Mouse (Mus musculus): ENCODE measurements at regions not wholly inside any gene's neighbourhood (a gene's known extent, or its start where the extent isn't known, plus 50 kb on each side); places are given as distances from the start of the nearest gene placed in this dataset.
A peak's percentile ranks its signal among the peaks of the same experiment; 100 is the strongest.

DNA sequence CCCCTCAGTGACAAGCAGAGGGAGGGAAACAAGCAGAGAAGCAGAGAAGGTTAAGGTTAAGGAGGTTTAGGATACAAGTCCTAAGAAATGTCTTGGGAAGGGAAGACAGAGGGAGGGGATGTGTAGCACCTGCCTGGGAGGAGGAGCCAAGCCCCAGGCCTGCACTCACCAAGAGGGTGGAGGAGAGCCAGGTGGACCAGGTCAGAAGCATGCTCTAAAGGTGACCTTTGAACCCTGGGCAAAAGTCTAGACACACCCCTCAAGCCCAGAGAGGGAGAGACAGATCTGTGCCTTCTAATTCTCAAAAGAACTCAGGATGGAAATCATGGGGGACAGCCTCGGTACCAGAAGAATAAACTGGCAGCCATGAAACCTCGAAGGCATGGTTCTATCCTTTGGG lies 54.4 kb upstream of the Calm2 start:
- 63% methylated on average over 2 of the region's 2 CpGs for WGBS
- TF ChIP-seq EP300 (IDR thresholded peaks at IDR 0.05; ENCODE audit: low read depth) (no peak), CTCF (IDR thresholded peaks at IDR 0.05; ENCODE audit: low read depth) (no peak)

DNA sequence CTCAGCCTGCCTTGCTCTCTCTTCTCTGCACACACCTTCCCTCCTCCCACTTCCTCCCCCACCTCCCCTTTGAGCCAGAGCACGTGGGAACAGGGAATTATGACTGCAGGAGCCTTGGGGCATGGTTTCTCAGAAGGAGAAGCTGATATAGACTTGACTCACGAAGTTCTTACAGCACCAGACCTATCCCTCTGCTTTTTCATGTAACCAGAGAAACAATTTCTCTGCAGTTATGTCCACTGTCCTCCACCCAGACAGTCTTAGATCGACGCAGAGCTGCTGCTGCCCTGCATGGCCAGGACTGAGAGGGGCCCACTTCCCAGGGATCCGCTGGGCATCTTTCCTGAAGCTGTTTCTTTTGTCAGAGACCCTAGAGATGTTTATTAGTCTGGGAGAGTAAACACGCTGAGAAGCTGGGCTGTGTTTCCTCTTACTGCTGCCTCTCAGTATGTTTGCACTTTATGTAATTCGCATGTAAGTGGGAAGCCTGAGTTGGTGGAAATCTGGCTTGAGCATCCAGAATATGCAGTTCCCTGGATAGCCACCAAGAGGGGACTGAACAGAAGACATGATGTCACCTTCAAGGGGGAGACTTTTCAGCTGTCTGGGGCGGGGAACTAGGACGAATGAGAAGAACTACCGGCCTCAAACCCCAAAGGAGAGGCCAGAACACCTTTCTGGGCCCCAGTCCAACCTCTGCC lies 55.1 kb upstream of the Calm2 start:
- TF ChIP-seq CTCF (IDR thresholded peaks at IDR 0.05; ENCODE audit: low read depth) (peak; percentile 12), EP300 (IDR thresholded peaks at IDR 0.05; ENCODE audit: low read depth) (no peak)
- Histone ChIP-seq H3K4me2 (ENCODE audit: low read depth, low read length) (no peak overlapping the region), H3K9ac (replicated peaks; ENCODE audit: low read depth, low read length) (no peak overlapping the region), H3K9me3 (replicated peaks; ENCODE audit: control insufficient read depth, low read length) (no peaks in the 10 kb centered on the region), H3K36me3 (replicated peaks; ENCODE audit: control insufficient read depth, insufficient read depth, low read length) (no peaks in the 10 kb centered on the region), H3K4me3 (ENCODE audit: low read depth, low read length) (no peak overlapping the region), H3K27ac (ENCODE audit: low read depth) (peak overlapping the region; percentile 40), H3K27me3 (ENCODE audit: control insufficient read depth, insufficient read depth, low read length) (no peaks in the 10 kb centered on the region), H3K4me1 (ENCODE audit: control insufficient read depth, insufficient read depth) (peaks cover 8% of the 10 kb centered on the region; the same call in 1 of the 2 replicates)
- DNase-seq (ENCODE audit: low spot score) (peak; percentile 31), ATAC-seq (ENCODE audit: insufficient read depth, low read depth) (peak; percentile 46; the same call in 1 of the 2 replicates)
- WGBS = 30% methylated on average over 10 of the region's 10 CpGs

More for the DNA sequence above, 54.4 kb upstream of the Calm2 start:
- Histone ChIP-seq H3K36me3 (replicated peaks; ENCODE audit: control insufficient read depth, insufficient read depth, low read length) (no peaks in the 10 kb centered on the region), H3K27ac (ENCODE audit: low read depth) (no peak overlapping the region), H3K9me3 (replicated peaks; ENCODE audit: control insufficient read depth, low read length) (no peaks in the 10 kb centered on the region), H3K27me3 (ENCODE audit: control insufficient read depth, insufficient read depth, low read length) (no peaks in the 10 kb centered on the region), H3K4me3 (ENCODE audit: low read depth, low read length) (no peak overlapping the region), H3K4me2 (ENCODE audit: low read depth, low read length) (no peak overlapping the region), H3K4me1 (ENCODE audit: control insufficient read depth, insufficient read depth) (peaks cover 8% of the 10 kb centered on the region; the same call in 1 of the 2 replicates), H3K9ac (replicated peaks; ENCODE audit: low read depth, low read length) (no peak overlapping the region)
- DNase-seq (ENCODE audit: low spot score) = no peak
- no peak for ATAC-seq (ENCODE audit: insufficient read depth, low read depth)

DNA sequence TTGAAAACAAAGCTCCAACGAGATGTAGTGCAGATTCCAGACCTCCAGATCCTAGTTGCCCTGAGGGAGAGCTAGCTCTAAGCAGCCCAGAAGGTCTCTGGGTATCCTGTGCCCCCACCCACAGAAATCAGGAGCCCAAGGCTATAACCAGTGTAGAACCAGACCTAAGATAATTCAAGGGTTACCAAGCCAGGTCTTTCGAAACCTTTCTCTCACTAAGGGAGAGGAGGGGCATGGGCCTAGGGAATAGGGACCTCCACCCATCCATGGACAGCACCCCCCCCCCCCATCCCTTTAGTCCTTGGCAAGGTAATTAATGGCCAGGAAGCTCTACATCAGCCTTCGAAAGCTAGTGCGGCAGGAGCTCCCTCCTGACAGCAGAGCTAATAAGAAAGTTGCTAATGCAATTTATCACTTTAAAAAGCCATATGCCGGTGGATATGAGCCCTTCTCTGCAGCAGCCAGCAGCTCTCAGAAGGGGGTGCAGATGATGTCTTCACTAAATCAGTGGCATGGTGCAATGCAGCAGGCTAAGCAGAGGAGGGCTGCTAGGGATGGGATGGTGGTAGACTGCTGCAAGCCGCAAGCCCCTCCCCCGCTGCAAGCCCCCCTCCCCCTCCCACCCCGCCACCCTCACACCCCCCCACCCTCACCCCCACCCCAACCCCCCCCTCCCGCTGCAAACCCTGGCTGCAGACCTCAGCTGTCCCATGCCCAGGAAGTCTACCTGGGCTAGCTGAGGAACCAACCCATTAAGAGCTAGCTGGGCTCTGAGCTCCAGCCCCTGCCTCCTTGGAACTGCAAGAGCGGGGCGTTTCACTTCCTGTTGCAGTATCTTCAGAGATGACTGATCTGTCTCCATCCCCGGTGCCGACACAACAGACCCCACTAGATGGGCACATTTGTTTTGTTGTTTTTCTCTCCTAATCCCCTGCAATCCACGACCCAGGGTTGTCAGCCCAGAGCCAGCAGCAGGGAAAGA lies 55.9 kb upstream of the Calm2 start:
- Histone ChIP-seq H3K27me3 (ENCODE audit: control insufficient read depth, insufficient read depth, low read length) (no peaks in the 10 kb centered on the region), H3K9me3 (replicated peaks; ENCODE audit: control insufficient read depth, low read length) (no peaks in the 10 kb centered on the region), H3K4me2 (ENCODE audit: low read depth, low read length) (no peak overlapping the region), H3K4me3 (ENCODE audit: low read depth, low read length) (no peak overlapping the region), H3K36me3 (replicated peaks; ENCODE audit: control insufficient read depth, insufficient read depth, low read length) (no peaks in the 10 kb centered on the region), H3K27ac (ENCODE audit: low read depth) (peak overlapping the region; percentile 40; the same call in 1 of the 2 replicates), H3K4me1 (ENCODE audit: control insufficient read depth, insufficient read depth) (peaks cover 8% of the 10 kb centered on the region; the same call in 1 of the 2 replicates), H3K9ac (replicated peaks; ENCODE audit: low read depth, low read length) (no peak overlapping the region)
- DNase-seq (ENCODE audit: low spot score) (no peak), ATAC-seq (ENCODE audit: insufficient read depth, low read depth) (peak; percentile 22; the same call in 1 of the 2 replicates)
- TF ChIP-seq EP300 (IDR thresholded peaks at IDR 0.05; ENCODE audit: low read depth) (no peak), CTCF (IDR thresholded peaks at IDR 0.05; ENCODE audit: low read depth) (no peak)
- 21% methylated on average over 13 of the region's 14 CpGs for WGBS

DNA sequence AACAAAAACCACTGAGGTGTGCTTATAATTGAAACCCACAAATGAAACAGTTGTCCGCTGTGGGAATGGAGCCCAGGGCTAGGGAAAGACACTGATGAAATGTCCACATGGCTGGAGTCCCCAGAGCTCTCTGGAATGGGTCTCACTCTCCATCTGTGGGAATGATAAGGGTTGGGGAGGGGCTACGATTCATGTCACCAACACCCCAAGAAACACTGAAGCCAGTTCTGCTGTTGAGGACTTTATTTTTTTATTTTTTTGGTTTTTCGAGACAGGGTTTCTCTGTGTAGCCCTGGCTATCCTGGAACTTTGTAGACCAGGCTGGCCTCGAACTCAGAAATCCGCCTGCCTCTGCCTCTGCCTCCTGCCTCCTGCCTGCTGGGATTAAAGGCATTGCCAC lies 56.8 kb upstream of the Calm2 start:
- TF ChIP-seq CTCF (IDR thresholded peaks at IDR 0.05; ENCODE audit: low read depth) = no peak
- no peak for TF ChIP-seq EP300 (IDR thresholded peaks at IDR 0.05; ENCODE audit: low read depth)

DNA sequence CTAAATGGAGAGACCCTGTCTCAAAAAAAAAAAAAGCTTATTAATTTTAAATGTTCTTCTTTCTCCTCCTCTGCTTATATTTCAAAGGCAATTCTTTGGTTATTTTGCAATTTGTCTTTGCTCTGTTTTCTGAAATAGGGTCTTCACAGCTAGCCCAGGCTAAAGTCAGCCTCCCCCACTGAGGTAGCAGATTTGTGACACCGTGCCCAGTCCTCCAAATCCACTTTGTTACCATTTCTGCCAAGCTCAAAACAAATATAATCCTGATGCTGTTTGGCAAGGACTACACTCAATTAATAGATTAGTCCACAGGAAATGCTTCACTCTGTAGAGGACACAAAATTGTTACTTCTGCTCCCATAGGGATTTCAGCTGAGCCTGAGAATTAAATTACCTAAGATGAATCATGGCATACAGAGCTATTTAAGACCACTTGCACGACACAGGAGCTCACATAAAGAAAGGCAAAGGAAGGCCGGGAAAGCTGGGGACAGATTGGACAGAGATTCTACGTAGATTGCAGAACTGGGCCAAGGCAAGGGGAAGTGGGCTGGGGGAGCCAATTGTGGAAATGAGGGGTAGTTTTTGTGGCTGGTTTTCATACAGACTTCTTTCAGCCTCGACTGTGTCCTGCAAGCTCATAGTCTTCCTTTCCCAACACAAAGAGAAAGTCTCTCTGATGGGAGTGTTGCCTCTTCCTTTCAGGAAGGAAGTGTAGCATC lies 58.4 kb upstream of the Calm2 start:
- no peaks in the 10 kb centered on the region for H3K9me3 ChIP-seq (replicated peaks; ENCODE audit: control insufficient read depth, low read length)
- no peak overlapping the region for H3K4me2 ChIP-seq (ENCODE audit: low read depth, low read length)
- DNase-seq (ENCODE audit: low spot score) (no peak), ATAC-seq (ENCODE audit: insufficient read depth, low read depth) (no peak)
- H3K4me3 ChIP-seq (ENCODE audit: low read depth, low read length) = no peak overlapping the region
- WGBS = 55% methylated on average over 5 of the region's 5 CpGs
- TF ChIP-seq CTCF (IDR thresholded peaks at IDR 0.05; ENCODE audit: low read depth) (no peak), EP300 (IDR thresholded peaks at IDR 0.05; ENCODE audit: low read depth) (no peak)
- no peaks in the 10 kb centered on the region for H3K36me3 ChIP-seq (replicated peaks; ENCODE audit: control insufficient read depth, insufficient read depth, low read length)
- no peak overlapping the region for H3K27ac ChIP-seq (ENCODE audit: low read depth)
- no peaks in the 10 kb centered on the region for H3K27me3 ChIP-seq (ENCODE audit: control insufficient read depth, insufficient read depth, low read length)
- H3K4me1 ChIP-seq (ENCODE audit: control insufficient read depth, insufficient read depth) = peaks cover 8% of the 10 kb centered on the region; the same call in 1 of the 2 replicates
- no peak overlapping the region for H3K9ac ChIP-seq (replicated peaks; ENCODE audit: low read depth, low read length)

More for the DNA sequence above, 56.8 kb upstream of the Calm2 start:
- Histone ChIP-seq H3K36me3 (replicated peaks; ENCODE audit: control insufficient read depth, insufficient read depth, low read length) (no peaks in the 10 kb centered on the region), H3K27me3 (ENCODE audit: control insufficient read depth, insufficient read depth, low read length) (no peaks in the 10 kb centered on the region), H3K4me2 (ENCODE audit: low read depth, low read length) (no peak overlapping the region), H3K9me3 (replicated peaks; ENCODE audit: control insufficient read depth, low read length) (no peaks in the 10 kb centered on the region), H3K4me1 (ENCODE audit: control insufficient read depth, insufficient read depth) (peaks cover 8% of the 10 kb centered on the region; the same call in 1 of the 2 replicates), H3K9ac (replicated peaks; ENCODE audit: low read depth, low read length) (no peak overlapping the region), H3K27ac (ENCODE audit: low read depth) (no peak overlapping the region), H3K4me3 (ENCODE audit: low read depth, low read length) (no peak overlapping the region)
- DNase-seq (ENCODE audit: low spot score) (no peak), ATAC-seq (ENCODE audit: insufficient read depth, low read depth) (no peak)
- WGBS = 78% methylated on average over 5 of the region's 5 CpGs

Data from heart, postnatal 0 days (tissue).